Mouse (Mus musculus): ENCODE measurements around the gene Gm11213. TPM values are rescaled to one million over a fixed set of nuclear protein-coding genes. Genes with fewer than 3 reads are reported as not detected.

Gm11213 gene
- not detected in 2 replicates for polyA plus RNA-seq (2014; fragmentation: Nextera tagmentation; extraction: Ambion mirVana)

GRCm38 (mm10) chr4:63604945-63605344 lies at the start of gene Gm11213:
Gene Gm11213 (minus strand): TSS chr4:63605261.
- no peak within 1 kb of the TSS for H3K9ac ChIP-seq (replicated peaks; ENCODE audit: low read depth, low read length)
- no peak within 1 kb of the TSS for H3K27ac ChIP-seq (ENCODE audit: low read depth, low read length)
- ATAC-seq (ENCODE audit: low read depth), result no peak
- no peaks in the 10 kb centered on the region for H3K36me3 ChIP-seq (ENCODE audit: control insufficient read depth, insufficient read depth, low read length)
- no peak within 1 kb of the TSS for H3K4me2 ChIP-seq (ENCODE audit: low read depth, low read length)
- no peaks in the 10 kb centered on the region for H3K9me3 ChIP-seq (ENCODE audit: control insufficient read depth, low read length)
- H3K27me3 ChIP-seq (ENCODE audit: control insufficient read depth, insufficient read depth, low read length), result no peaks in the 10 kb centered on the region
- no peaks in the 10 kb centered on the region for H3K4me1 ChIP-seq (ENCODE audit: control insufficient read depth, insufficient read depth, low read length)
- WGBS, result 73% methylated on average over 3 of the region's 3 CpGs
- H3K4me3 ChIP-seq (ENCODE audit: low read depth, low read length), result no peak within 1 kb of the TSS

DNA sequence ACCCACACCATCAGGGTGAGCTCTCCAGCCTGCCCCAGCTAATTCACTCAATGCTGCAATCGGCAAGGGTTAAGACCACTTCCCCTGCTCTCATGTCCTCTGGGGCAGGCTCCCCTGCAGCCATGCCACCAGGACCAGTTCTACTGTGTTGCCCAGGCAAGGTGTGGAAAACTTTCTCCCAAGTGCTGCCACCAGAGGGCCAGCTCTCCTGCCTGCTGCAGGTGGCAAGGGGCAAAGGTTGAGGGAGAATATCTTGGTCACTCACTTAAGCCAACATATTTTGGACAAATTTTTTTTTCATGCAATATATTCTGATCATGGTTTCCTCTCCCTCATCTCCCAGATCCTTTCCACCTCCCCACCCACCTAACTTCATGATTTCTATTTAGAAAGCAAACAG lies 49.3 kb upstream of the Gm11213 start:
- H3K9ac ChIP-seq (replicated peaks; ENCODE audit: low read depth, low read length), result no peak overlapping the region
- H3K36me3 ChIP-seq (ENCODE audit: control insufficient read depth, insufficient read depth, low read length), result no peaks in the 10 kb centered on the region
- no peaks in the 10 kb centered on the region for H3K4me1 ChIP-seq (ENCODE audit: control insufficient read depth, insufficient read depth, low read length)
- no peak overlapping the region for H3K4me2 ChIP-seq (ENCODE audit: low read depth, low read length)
- no peaks in the 10 kb centered on the region for H3K27me3 ChIP-seq (ENCODE audit: control insufficient read depth, insufficient read depth, low read length)
- ATAC-seq (ENCODE audit: low read depth), result no peak
- H3K4me3 ChIP-seq (ENCODE audit: low read depth, low read length), result no peak overlapping the region
- WGBS, result 84% methylated on average over 1 of the region's 1 CpGs
- no peak overlapping the region for H3K27ac ChIP-seq (ENCODE audit: low read depth, low read length)
- H3K9me3 ChIP-seq (ENCODE audit: control insufficient read depth, low read length), result no peaks in the 10 kb centered on the region

DNA sequence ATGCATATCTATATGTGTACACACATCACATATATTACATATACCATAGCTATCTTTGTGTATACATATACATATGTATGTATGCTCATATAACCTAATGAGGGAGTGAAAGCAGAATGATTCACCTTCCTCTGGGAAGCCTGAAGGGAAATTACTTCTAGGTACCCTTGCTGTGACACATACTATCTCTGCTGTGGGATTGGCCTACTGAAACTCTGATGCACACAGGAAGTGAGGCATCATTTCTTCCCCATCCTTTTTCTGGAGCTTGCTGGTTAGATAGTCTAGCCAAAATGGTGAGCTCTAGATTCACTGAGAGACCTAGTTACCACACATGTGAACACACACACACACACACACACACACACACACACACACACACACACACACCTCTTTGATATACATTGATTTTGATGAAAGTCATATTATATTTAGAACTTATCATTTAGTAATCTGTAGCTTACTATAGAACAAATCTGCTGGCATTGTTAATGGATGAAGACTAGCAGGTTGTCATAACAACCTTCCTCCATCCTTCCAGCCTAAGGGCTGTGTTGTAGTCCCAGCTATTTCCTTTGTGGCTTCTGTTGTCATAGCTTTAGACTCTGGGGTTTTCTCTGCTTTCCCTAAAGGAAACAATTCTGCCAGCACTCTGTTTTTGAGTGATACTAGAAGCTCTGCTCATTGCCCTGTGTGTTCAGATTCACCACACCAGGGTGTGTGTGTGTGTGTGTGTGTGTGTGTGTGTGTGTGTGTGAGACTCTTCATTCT lies 39.1 kb upstream of the Gm11213 start:
- no peak overlapping the region for H3K9ac ChIP-seq (replicated peaks; ENCODE audit: low read depth, low read length)
- no peaks in the 10 kb centered on the region for H3K4me1 ChIP-seq (ENCODE audit: control insufficient read depth, insufficient read depth, low read length)

GRCm38 (mm10) chr4:63639842-63640241 lies 34.8 kb upstream of the Gm11213 start:
- no peak overlapping the region for H3K4me2 ChIP-seq (ENCODE audit: low read depth, low read length)

More for the DNA sequence above, 39.1 kb upstream of the Gm11213 start:
- no peaks in the 10 kb centered on the region for H3K27me3 ChIP-seq (ENCODE audit: control insufficient read depth, insufficient read depth, low read length)
- no peak overlapping the region for H3K4me2 ChIP-seq (ENCODE audit: low read depth, low read length)
- H3K9me3 ChIP-seq (ENCODE audit: control insufficient read depth, low read length), result no peaks in the 10 kb centered on the region
- H3K27ac ChIP-seq (ENCODE audit: low read depth, low read length), result no peak overlapping the region
- ATAC-seq (ENCODE audit: low read depth), result no peak
- H3K36me3 ChIP-seq (ENCODE audit: control insufficient read depth, insufficient read depth, low read length), result no peaks in the 10 kb centered on the region
- H3K4me3 ChIP-seq (ENCODE audit: low read depth, low read length), result no peak overlapping the region

GRCm38 (mm10) chr4:63638603-63639002 lies 33.5 kb upstream of the Gm11213 start:
- Histone ChIP-seq H3K9ac (replicated peaks; ENCODE audit: low read depth, low read length) (no peak overlapping the region), H3K4me1 (ENCODE audit: control insufficient read depth, insufficient read depth, low read length) (no peaks in the 10 kb centered on the region), H3K4me2 (ENCODE audit: low read depth, low read length) (no peak overlapping the region), H3K4me3 (ENCODE audit: low read depth, low read length) (no peak overlapping the region), H3K9me3 (ENCODE audit: control insufficient read depth, low read length) (no peaks in the 10 kb centered on the region), H3K27me3 (ENCODE audit: control insufficient read depth, insufficient read depth, low read length) (no peaks in the 10 kb centered on the region), H3K36me3 (ENCODE audit: control insufficient read depth, insufficient read depth, low read length) (no peaks in the 10 kb centered on the region), H3K27ac (ENCODE audit: low read depth, low read length) (no peak overlapping the region)
- 55% methylated on average over 1 of the region's 1 CpGs for WGBS
- no peak for ATAC-seq (ENCODE audit: low read depth)

More at GRCm38 (mm10) chr4:63639842-63640241, 34.8 kb upstream of the Gm11213 start:
- no peak for ATAC-seq (ENCODE audit: low read depth)
- Histone ChIP-seq H3K4me1 (ENCODE audit: control insufficient read depth, insufficient read depth, low read length) (no peaks in the 10 kb centered on the region), H3K27ac (ENCODE audit: low read depth, low read length) (no peak overlapping the region), H3K36me3 (ENCODE audit: control insufficient read depth, insufficient read depth, low read length) (no peaks in the 10 kb centered on the region), H3K4me3 (ENCODE audit: low read depth, low read length) (no peak overlapping the region), H3K9ac (replicated peaks; ENCODE audit: low read depth, low read length) (no peak overlapping the region), H3K9me3 (ENCODE audit: control insufficient read depth, low read length) (no peaks in the 10 kb centered on the region), H3K27me3 (ENCODE audit: control insufficient read depth, insufficient read depth, low read length) (no peaks in the 10 kb centered on the region)
- 79% methylated on average over 2 of the region's 2 CpGs for WGBS

GRCm38 (mm10) chr4:63633181-63633580 lies 28.1 kb upstream of the Gm11213 start:
- ATAC-seq (ENCODE audit: low read depth), result no peak
- Histone ChIP-seq H3K27ac (ENCODE audit: low read depth, low read length) (no peak overlapping the region), H3K4me2 (ENCODE audit: low read depth, low read length) (no peak overlapping the region), H3K4me1 (ENCODE audit: control insufficient read depth, insufficient read depth, low read length) (no peaks in the 10 kb centered on the region), H3K9ac (replicated peaks; ENCODE audit: low read depth, low read length) (no peak overlapping the region), H3K9me3 (ENCODE audit: control insufficient read depth, low read length) (no peaks in the 10 kb centered on the region), H3K27me3 (ENCODE audit: control insufficient read depth, insufficient read depth, low read length) (no peaks in the 10 kb centered on the region), H3K36me3 (ENCODE audit: control insufficient read depth, insufficient read depth, low read length) (no peaks in the 10 kb centered on the region), H3K4me3 (ENCODE audit: low read depth, low read length) (no peak overlapping the region)
- WGBS, result 92% methylated on average over 2 of the region's 2 CpGs

DNA sequence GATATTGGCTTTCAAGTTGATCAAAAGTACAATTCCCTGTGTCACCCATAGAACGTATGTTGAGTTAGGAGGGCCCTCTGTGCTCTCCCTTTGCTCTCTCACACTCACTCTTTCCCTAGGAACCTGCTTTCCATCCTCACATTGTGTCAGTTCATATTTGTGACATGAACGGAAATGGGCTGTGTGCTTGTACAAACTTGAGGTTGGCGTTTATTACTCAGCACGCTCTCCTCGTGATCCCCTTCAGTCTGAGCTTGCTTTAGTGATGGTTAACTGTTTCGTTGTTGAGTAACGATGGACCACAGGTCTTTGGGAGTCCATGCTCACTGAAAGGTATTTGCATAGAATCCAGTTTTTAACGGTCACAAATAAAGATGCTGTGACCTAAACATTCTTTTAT lies 22.1 kb upstream of the Gm11213 start:
- Histone ChIP-seq H3K4me1 (ENCODE audit: control insufficient read depth, insufficient read depth, low read length) (no peaks in the 10 kb centered on the region), H3K36me3 (ENCODE audit: control insufficient read depth, insufficient read depth, low read length) (no peaks in the 10 kb centered on the region), H3K27ac (ENCODE audit: low read depth, low read length) (no peak overlapping the region), H3K27me3 (ENCODE audit: control insufficient read depth, insufficient read depth, low read length) (no peaks in the 10 kb centered on the region), H3K9ac (replicated peaks; ENCODE audit: low read depth, low read length) (no peak overlapping the region), H3K9me3 (ENCODE audit: control insufficient read depth, low read length) (no peaks in the 10 kb centered on the region), H3K4me2 (ENCODE audit: low read depth, low read length) (no peak overlapping the region), H3K4me3 (ENCODE audit: low read depth, low read length) (no peak overlapping the region)
- no peak for ATAC-seq (ENCODE audit: low read depth)
- 83% methylated on average over 8 of the region's 8 CpGs for WGBS

GRCm38 (mm10) chr4:63625563-63626080 lies 20.6 kb upstream of the Gm11213 start:
- 72% methylated on average over 3 of the region's 3 CpGs for WGBS
- Histone ChIP-seq H3K4me1 (ENCODE audit: control insufficient read depth, insufficient read depth, low read length) (no peaks in the 10 kb centered on the region), H3K27me3 (ENCODE audit: control insufficient read depth, insufficient read depth, low read length) (no peaks in the 10 kb centered on the region), H3K9me3 (ENCODE audit: control insufficient read depth, low read length) (no peaks in the 10 kb centered on the region), H3K4me2 (ENCODE audit: low read depth, low read length) (no peak overlapping the region), H3K9ac (replicated peaks; ENCODE audit: low read depth, low read length) (no peak overlapping the region), H3K27ac (ENCODE audit: low read depth, low read length) (no peak overlapping the region), H3K36me3 (ENCODE audit: control insufficient read depth, insufficient read depth, low read length) (no peaks in the 10 kb centered on the region), H3K4me3 (ENCODE audit: low read depth, low read length) (no peak overlapping the region)
- ATAC-seq (ENCODE audit: low read depth), result no peak

DNA sequence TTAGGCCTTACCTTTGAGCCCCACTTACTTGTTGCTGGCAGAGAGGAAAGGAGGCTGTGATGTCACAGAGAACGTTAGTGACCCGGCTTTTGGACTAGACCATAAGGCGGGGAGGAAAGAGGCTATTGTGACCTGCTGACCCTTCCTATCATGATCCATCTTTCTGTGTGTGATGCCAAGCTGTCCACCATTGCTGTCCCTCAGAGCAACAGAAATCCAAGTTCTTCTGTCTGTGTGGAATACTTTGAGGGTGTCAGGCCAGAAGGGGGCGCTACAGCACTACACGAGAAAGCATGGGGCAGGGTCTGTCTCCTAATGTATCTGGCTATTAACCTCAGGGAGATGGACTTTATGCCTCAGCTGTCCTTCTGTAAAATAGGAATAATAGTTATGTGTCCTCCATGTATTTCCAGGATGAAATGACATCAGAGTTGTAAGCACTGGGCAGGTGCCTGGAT lies 17.3 kb upstream of the Gm11213 start, which contains the start of gene Tex48:
Tex48 (minus strand) TSS at position 51 of the 458 bp plus-strand sequence.
- H3K9me3 ChIP-seq (ENCODE audit: control insufficient read depth, low read length), result no peaks in the 10 kb centered on the region
- no peaks in the 10 kb centered on the region for H3K36me3 ChIP-seq (ENCODE audit: control insufficient read depth, insufficient read depth, low read length)
- ATAC-seq (ENCODE audit: low read depth), result no peak
- no peaks in the 10 kb centered on the region for H3K27me3 ChIP-seq (ENCODE audit: control insufficient read depth, insufficient read depth, low read length)
- WGBS, result 54% methylated on average over 5 of the region's 5 CpGs
- no peak within 1 kb of the TSS for H3K4me3 ChIP-seq (ENCODE audit: low read depth, low read length)
- H3K27ac ChIP-seq (ENCODE audit: low read depth, low read length), result no peak within 1 kb of the TSS
- no peaks in the 10 kb centered on the region for H3K4me1 ChIP-seq (ENCODE audit: control insufficient read depth, insufficient read depth, low read length)
- no peak within 1 kb of the TSS for H3K9ac ChIP-seq (replicated peaks; ENCODE audit: low read depth, low read length)
- H3K4me2 ChIP-seq (ENCODE audit: low read depth, low read length), result no peak within 1 kb of the TSS
